Mouse (Mus musculus): Measurements from ENCODE around the gene Slc39a13. TPM values are rescaled to one million over a fixed set of nuclear protein-coding genes. Genes with fewer than 3 reads are reported as not detected.

The Slc39a13 gene
- total and polyA plus RNA-seq, 2 experiments from 2014 or later = 22.7 to 40.3 TPM

GRCm38 (mm10) chr2:91072092-91072491 lies 1.9 kb upstream of the Slc39a13 start:
- WGBS = 41% methylated on average over 1 of the region's 1 CpGs
- no peak for TF ChIP-seq CTCF (IDR thresholded peaks at IDR 0.05)

GRCm38 (mm10) chr2:91071059-91071458 lies 842 bp upstream of the Slc39a13 start:
- H3K36me3 ChIP-seq (ENCODE audit: insufficient read depth, low read length) = peaks cover 4% of the 10 kb centered on the region; the same call in 1 of the 2 replicates
- H3K9ac ChIP-seq (replicated peaks; ENCODE audit: low read length, poor library complexity, severe bottlenecking) = peak overlapping the region; percentile 76; the same call in 1 of the 2 replicates
- no peaks in the 10 kb centered on the region for H3K27me3 ChIP-seq (ENCODE audit: insufficient read depth, low read length)
- WGBS = 85% methylated on average over 10 of the region's 10 CpGs
- H3K4me1 ChIP-seq (ENCODE audit: insufficient read depth, low read length) = peaks cover 11% of the 10 kb centered on the region
- peak overlapping the region; percentile 75 for H3K4me3 ChIP-seq (ENCODE audit: low read depth, low read length)
- peak overlapping the region; percentile 82 for H3K27ac ChIP-seq (ENCODE audit: low read depth, low read length)
- peak overlapping the region; percentile 92 for H3K4me2 ChIP-seq (ENCODE audit: low read depth, low read length, poor library complexity, severe bottlenecking)
- DNase-seq (ENCODE audit: low spot score) = no peak
- no peak for ATAC-seq (ENCODE audit: low FRiP score)
- no peaks in the 10 kb centered on the region for H3K9me3 ChIP-seq (ENCODE audit: low read length)
- TF ChIP-seq CTCF (IDR thresholded peaks at IDR 0.05) = no peak

More at GRCm38 (mm10) chr2:91072092-91072491, 1.9 kb upstream of the Slc39a13 start:
- no peak overlapping the region for H3K4me2 ChIP-seq (ENCODE audit: low read depth, low read length, poor library complexity, severe bottlenecking)
- no peak overlapping the region for H3K9ac ChIP-seq (replicated peaks; ENCODE audit: low read length, poor library complexity, severe bottlenecking)
- no peak overlapping the region for H3K27ac ChIP-seq (ENCODE audit: low read depth, low read length)
- no peaks in the 10 kb centered on the region for H3K36me3 ChIP-seq (ENCODE audit: insufficient read depth, low read length)
- DNase-seq (ENCODE audit: low spot score) (no peak), ATAC-seq (ENCODE audit: low FRiP score) (no peak)
- no peaks in the 10 kb centered on the region for H3K27me3 ChIP-seq (ENCODE audit: insufficient read depth, low read length)
- no peaks in the 10 kb centered on the region for H3K9me3 ChIP-seq (ENCODE audit: low read length)
- H3K4me3 ChIP-seq (ENCODE audit: low read depth, low read length) = no peak overlapping the region
- H3K4me1 ChIP-seq (ENCODE audit: insufficient read depth, low read length) = peaks cover 11% of the 10 kb centered on the region

DNA sequence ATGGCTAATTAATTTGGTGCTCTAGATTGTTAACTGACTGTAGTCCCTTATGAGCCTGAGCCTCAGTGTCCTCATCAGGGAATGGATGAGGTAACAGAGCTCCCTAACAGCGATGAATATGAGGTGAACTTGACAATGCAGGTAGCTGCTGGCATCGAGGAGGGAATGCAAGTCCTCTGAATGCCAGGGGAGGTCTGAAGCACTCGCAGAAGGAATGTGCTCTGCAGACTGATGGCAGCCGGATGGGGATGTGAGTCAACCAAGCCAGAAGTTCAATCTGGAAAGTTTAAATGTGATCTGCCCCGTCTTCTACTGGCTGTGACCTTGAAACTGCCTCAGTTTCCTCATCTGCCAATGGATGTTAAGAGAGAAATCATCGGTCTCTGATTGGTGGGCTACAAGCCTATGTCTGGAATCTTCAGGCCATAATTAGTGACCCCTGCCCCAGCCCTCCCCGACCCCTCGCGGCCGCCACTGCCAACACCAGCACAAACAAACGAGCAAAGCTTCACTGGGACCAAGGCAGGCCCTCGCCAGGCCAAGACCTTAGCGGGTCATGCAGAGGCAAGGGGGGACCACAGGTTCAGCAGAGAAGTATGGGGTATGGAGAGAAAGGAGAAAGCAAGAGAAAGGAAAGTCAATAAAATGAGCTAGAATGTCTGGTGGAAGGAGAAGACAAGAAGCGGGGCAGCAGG lies 764 bp downstream of the Slc39a13 start:
- peak overlapping the region; percentile 82 for H3K27ac ChIP-seq (ENCODE audit: low read depth, low read length)
- peak overlapping the region; percentile 92 for H3K4me2 ChIP-seq (ENCODE audit: low read depth, low read length, poor library complexity, severe bottlenecking)
- peaks cover 11% of the 10 kb centered on the region for H3K4me1 ChIP-seq (ENCODE audit: insufficient read depth, low read length)
- DNase-seq (ENCODE audit: low spot score) (no peak), ATAC-seq (ENCODE audit: low FRiP score) (0 out of 2 replicates have a peak, but pooled peaks have one; percentile 4)
- no peaks in the 10 kb centered on the region for H3K27me3 ChIP-seq (ENCODE audit: insufficient read depth, low read length)
- H3K9me3 ChIP-seq (ENCODE audit: low read length) = no peaks in the 10 kb centered on the region
- H3K4me3 ChIP-seq (ENCODE audit: low read depth, low read length) = peak overlapping the region; percentile 75
- peak overlapping the region; percentile 76 for H3K9ac ChIP-seq (replicated peaks; ENCODE audit: low read length, poor library complexity, severe bottlenecking)
- TF ChIP-seq CTCF (IDR thresholded peaks at IDR 0.05) = no peak
- 10% methylated on average over 14 of the region's 14 CpGs for WGBS
- peaks cover 9% of the 10 kb centered on the region for H3K36me3 ChIP-seq (ENCODE audit: insufficient read depth, low read length)

- Histone ChIP-seq H3K27me3 (ENCODE audit: insufficient read depth, low read length) (no peaks in the 10 kb centered on the region), H3K9me3 (ENCODE audit: low read length) (no peaks in the 10 kb centered on the region), H3K4me2 (ENCODE audit: low read depth, low read length, poor library complexity, severe bottlenecking) (peak overlapping the region; percentile 92), H3K27ac (ENCODE audit: low read depth, low read length) (no peak overlapping the region), H3K4me3 (ENCODE audit: low read depth, low read length) (peak overlapping the region; percentile 75), H3K36me3 (ENCODE audit: insufficient read depth, low read length) (peaks cover 15% of the 10 kb centered on the region), H3K9ac (replicated peaks; ENCODE audit: low read length, poor library complexity, severe bottlenecking) (peak overlapping the region; percentile 44), H3K4me1 (ENCODE audit: insufficient read depth, low read length) (peaks cover 11% of the 10 kb centered on the region)
- 45% methylated on average over 6 of the region's 6 CpGs for WGBS
- ATAC-seq (ENCODE audit: low FRiP score) (no peak), DNase-seq (ENCODE audit: low spot score) (no peak)
- 0 out of 2 replicates have a peak, but pooled peaks have one; percentile 7 for TF ChIP-seq CTCF (IDR thresholded peaks at IDR 0.05)
Observed at GRCm38 (mm10) chr2:91068872-91069165, 1.4 kb downstream of the Slc39a13 start.

DNA sequence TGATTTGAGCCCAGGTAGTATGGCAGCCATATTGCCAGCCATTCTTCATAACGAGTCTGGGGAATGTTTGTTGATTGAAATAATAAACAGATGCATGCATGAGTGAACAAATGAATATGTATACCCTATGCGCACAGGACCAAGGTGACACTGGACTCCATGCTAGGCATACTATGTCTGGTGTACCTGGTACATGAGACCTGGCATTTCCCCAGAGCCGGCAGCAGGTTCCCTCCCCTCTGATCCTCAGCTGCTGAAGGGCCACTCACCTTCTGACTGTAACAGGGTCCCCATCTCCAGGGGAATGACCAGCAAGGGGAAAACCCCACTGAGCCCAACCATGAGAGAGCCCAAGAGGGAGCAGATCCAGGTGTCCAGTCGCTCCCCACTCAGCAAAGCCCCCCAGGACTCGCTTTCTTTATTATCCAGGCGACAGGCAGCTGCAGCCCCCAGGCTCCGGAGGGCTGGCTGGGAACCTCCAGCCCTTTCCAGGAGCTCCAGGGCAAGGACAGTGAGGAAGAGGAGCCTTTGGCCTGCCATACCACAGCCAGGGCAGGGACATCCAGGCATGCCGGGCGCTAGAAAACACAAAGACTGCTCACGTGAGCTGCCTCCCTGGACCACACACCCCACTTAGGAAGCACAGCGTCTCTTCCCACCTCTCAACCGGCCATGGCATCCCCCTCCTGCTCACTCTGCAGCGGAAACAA lies 1.9 kb downstream of the Slc39a13 start:
- Histone ChIP-seq H3K9me3 (ENCODE audit: low read length) (no peaks in the 10 kb centered on the region), H3K27ac (ENCODE audit: low read depth, low read length) (no peak overlapping the region), H3K4me1 (ENCODE audit: insufficient read depth, low read length) (peaks cover 11% of the 10 kb centered on the region), H3K36me3 (ENCODE audit: insufficient read depth, low read length) (peaks cover 16% of the 10 kb centered on the region), H3K4me2 (ENCODE audit: low read depth, low read length, poor library complexity, severe bottlenecking) (peak overlapping the region; percentile 92), H3K27me3 (ENCODE audit: insufficient read depth, low read length) (no peaks in the 10 kb centered on the region), H3K9ac (replicated peaks; ENCODE audit: low read length, poor library complexity, severe bottlenecking) (peak overlapping the region; percentile 44; the same call in 1 of the 2 replicates), H3K4me3 (ENCODE audit: low read depth, low read length) (peak overlapping the region; percentile 75; the same call in 1 of the 2 replicates)
- ATAC-seq (ENCODE audit: low FRiP score) (no peak), DNase-seq (ENCODE audit: low spot score) (no peak)
- no peak for TF ChIP-seq CTCF (IDR thresholded peaks at IDR 0.05)
- WGBS = 57% methylated on average over 13 of the region's 13 CpGs

DNA sequence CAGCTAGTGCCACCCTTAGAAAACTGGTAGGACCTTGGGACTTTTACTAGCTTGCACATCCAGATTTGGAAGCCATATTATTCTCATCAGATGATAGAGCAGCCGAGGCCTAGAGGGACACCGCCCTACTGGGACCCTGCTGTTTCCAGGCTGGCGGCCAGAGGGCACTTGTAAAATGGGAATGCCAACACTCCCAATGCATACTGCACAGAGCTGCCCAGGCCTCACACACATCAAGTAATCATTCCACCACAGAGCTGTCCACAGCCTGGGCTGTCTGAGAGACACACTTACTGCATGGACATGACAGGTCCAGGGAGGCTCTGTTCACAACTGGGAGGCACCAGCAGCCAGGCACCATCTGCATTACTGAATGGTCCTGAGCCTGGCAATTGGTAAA lies 3.8 kb downstream of the Slc39a13 start:
- 82% methylated on average over 3 of the region's 3 CpGs for WGBS
- no peak for ATAC-seq (ENCODE audit: low FRiP score)
- Histone ChIP-seq H3K27me3 (ENCODE audit: insufficient read depth, low read length) (no peaks in the 10 kb centered on the region), H3K4me2 (ENCODE audit: low read depth, low read length, poor library complexity, severe bottlenecking) (no peak overlapping the region), H3K4me3 (ENCODE audit: low read depth, low read length) (no peak overlapping the region), H3K36me3 (ENCODE audit: insufficient read depth, low read length) (peaks cover 32% of the 10 kb centered on the region), H3K9ac (replicated peaks; ENCODE audit: low read length, poor library complexity, severe bottlenecking) (no peak overlapping the region), H3K9me3 (ENCODE audit: low read length) (no peaks in the 10 kb centered on the region), H3K27ac (ENCODE audit: low read depth, low read length) (no peak overlapping the region), H3K4me1 (ENCODE audit: insufficient read depth, low read length) (peaks cover 11% of the 10 kb centered on the region)
- TF ChIP-seq CTCF (IDR thresholded peaks at IDR 0.05) = no peak
- no peak for DNase-seq (ENCODE audit: low spot score)
